Mouse (Mus musculus) heart, adult 11 months (tissue): ENCODE data around the gene Midn.

Source experiments
- DNase-seq: peaks from one replicate; pipeline ENCODE4 v3.0.0; 2022

Midn gene

DNA sequence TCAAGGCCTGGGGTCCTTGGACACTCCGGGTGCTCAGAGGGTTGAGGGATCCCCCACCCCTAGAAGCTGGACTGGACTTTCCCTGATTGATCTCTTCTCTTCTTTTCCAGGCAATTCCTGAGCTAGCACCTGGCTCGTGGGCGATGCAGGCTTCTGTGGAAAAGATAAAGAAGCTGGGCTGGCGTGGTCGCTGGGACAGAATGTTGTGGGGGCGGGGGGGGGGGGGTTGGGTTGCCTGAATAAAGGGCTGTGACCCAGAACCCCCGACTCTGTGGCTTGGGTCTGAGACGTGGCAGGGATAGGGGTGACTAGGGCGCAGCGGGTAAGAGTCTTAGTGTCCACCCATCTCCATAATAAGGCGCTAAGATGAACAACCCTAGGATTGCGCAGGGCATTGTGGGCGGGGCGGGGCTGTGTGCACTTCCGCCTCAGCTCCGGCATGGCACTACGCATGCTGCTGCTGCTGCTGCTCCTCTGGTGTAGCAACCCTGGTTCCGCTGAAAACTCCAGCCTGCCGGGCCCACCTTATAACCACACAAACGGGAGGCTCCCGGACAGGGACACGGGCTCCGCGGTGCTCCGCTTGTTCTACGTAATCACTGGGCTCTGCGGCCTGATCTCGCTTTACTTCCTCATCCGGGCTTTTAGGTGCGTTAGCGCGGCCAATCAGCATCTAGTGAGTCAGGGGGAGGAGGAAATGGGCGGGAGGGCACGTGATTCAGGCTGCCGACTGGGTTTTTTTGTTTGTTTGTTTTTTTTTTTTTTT, 24.6 kb downstream of the Midn start, which contains the start of gene 1600002K03Rik:
Gene 1600002K03Rik (plus strand): TSS at position 418 of the 766 bp plus-strand sequence.
- DNase-seq = peak; percentile 100

DNA sequence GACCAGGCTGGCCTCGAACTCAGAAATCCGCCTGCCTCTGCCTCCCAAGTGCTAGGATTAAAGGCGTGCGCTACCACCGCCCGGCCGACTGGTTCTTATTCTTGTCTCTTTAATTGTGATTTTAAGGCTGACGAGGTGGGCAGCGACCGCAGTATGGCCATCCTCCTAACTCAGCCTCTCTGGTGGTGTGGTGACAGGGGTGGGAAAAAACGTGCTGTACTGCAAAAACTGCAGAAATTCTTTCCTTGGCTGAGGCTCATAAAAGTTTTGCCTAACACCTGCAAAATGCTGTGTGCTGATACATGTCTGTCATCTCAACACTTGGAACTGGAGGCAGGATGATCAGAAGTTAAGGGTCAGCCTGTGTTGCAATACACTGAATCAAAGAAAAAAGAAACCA, 25.3 kb downstream of the Midn start:
- DNase-seq = peak; percentile 95

DNA sequence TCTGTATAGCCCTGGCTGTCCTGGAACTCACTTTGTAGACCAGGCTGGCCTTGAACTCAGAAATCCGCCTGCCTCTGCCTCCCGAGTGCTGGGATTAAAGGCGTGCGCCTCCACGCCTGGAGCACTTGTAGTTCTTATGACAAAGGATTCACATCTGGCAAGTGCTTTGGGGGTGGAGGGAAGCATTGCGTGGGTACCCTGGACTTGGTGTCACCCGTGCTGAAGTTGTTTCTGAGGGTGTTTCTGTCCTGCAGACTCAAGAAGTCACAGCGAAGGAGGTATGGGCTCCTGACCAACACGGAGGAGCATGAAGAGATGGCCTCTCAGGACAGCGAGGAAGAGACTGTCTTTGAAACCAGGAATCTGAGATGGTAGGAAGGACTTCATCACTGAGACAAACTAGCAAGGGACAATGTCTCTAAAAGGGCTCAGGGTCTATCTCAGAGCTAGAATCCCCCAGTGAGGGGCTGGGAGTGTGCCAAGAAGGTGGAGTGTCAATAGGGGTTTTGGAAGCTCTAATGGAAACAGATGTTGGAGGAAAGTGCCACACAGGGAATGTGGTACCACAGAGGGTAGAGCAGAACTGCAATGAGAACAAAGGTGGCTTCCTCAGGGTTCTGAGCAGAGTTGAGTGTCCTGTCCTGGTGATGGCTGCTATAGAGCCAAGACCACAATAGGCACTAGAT, 26.0 kb downstream of the Midn start:
- DNase-seq = peak; percentile 94

DNA sequence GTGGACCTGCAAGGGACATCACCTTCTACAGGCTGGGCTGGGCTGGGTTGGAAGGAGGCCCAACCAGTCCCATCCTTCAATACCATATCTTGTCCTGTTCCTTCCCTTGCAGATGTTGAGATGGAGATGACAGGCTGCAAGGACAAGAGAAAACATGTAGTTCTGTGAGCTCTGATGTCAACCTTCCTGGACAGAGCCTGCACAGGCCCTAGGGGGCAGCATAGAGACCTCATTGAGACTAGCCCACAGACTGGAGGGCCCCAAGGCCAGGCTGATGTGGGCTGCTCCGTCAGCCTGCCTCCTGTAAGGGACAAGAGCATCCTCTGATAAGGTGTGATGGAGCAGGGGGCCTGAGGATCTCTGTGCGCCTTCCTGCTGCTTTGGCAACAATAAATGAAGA, 26.6 kb downstream of the Midn start:
- peak; percentile 96 for DNase-seq

DNA sequence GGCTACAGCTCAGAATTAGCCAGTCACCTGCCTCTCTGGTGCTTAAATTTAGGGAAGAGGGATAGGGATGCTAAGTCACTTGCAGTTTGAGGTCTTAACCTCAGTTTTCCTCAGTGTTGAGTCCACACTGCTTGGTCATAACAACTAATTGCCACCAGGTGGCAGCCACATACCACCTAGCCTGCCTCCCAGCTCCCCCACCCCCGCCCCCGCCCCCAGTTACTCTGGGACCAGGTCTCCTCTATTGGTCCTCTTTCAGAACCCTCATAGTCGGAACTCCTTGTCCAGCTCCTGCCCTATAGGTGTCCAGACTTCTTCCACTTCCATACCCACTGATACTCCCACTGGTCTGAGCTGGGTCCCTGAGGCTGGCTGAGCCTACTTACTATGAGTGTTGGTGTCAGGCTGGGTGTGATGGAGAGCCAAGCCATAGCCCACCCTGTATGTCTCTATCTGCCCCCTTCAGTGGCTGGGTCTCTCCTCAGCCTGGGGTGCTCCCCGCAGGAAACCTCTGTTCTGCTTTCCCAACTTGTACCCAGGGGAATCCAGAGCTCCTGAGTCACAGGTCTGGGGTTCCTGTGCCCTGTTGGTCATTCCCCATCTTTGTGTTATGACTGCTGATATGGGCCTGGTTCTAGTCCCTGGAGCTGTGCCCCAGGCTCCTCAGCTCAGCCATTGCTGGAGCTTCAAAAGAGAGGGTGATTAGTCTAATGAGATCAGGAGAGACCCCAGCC, 27.6 kb downstream of the Midn start:
- DNase-seq = peak; percentile 96

DNA sequence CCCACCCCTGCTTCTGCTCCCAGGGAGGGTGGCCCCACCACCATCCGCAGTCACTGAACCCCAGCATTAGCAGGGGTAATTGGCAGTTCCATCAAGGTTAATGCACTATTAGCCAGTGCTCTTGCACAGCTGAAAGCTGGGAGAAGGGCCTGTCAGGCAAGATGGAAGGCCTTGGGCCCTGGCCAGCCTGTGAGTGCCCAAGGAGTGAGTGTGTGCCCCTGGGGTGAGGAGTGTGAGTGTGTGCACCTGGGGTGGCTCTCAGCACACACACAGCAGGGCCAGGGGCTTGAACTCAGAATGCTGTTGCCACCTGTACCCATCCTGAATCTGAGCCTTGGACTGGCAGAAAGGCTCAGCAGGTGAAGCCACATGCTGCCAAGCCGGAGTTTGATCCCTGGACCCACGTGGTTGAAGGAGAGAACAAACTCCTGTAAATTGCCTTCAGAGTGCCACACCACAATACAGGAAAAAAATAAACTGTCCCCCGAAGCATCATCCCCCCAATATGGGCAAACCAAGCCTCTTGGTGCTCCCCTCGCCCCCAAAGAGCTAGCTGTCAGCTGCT, 28.3 kb downstream of the Midn start:
- peak; percentile 92 for DNase-seq

DNA sequence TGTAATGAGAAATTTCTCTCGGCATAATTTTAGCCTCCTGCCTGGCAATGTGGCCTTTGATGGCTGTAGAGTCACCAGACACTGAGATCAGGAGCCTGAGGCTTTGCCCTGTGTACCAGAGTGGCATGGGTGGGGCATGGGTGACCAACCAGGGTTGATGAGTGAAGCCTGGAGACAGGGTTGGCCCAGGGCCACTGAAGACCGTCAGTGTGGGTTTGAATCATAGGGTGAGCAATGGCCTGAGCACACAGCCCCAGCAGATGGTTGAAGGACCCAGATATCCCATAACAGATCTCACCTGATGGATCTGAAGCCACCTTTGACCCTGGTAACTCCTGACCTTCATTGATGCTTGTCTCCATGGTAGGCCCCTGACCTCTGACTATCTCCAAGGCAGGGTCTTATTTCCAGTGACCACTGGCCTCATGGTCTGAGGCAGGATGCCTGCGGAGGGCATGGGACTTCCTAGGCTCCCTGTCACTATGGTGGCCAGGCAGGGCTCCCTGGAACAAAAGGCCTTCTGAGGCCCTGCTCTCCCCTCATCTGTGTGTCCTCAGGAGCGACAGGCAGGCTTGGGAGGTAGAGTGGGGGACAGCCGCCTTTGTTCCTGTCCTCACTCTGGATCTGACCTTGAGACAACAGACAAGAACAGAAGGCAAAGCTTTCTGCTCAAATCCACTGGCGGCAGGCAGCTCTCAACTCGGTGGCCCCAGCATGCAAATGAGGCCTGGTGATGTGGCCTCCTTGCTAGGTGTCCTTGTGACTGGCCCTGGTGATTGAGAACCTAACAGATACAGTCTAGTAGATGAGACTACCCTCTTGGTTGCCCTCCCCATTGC, 29.6 kb downstream of the Midn start:
- DNase-seq = peak; percentile 92

DNA sequence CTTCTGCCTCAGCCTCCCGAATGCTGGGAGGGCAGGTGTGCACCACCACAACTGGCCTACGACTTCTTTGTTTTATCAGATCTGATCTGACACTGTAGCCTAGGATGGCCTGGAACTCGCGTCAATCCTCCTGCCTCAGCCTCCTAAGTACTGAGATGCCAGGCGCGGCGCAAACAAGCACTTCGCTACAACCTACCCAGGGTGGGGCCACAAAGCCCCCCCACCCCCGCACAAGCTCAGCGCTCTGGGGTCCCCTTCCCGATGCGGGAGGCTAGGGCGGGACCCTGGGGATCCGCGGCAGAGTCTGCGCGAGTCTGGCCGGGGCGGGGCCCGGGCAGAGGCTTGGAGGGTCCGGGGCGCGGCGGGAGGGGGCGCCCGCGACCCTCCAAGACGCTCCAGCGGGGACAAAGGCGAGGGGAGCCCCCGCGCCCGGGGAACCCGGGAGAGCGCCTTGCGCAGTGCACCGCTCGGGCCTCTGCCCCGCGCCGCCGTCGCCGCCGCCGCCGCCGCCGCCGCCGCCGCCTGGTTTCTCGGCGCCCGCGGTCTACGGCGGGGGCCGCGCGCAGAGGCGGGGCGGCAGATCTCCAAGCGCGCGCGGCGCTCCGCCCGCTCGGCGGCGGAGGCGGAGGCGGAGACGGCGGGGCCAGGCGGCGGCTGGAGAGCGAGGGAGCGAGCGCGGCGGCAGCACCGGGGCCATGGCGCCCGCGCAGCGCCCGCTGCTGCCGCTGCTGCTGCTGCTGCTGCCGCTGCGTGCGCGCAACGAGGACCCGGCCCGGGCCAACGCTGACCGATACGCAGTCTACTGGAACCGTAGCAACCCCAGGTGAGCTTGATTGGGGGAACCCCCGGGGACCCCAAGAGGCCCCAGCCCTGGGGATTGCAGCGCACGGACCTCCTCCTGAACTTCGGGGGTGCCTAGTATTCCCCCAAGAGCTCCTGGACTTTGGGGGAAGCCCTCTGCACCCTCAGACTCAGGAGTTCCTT, 31.3 kb downstream of the Midn start, which contains the start of gene Efna2:
Gene Efna2 (plus strand): TSS at position 415 of the 984 bp plus-strand sequence.
- peak; percentile 95 for DNase-seq

DNA sequence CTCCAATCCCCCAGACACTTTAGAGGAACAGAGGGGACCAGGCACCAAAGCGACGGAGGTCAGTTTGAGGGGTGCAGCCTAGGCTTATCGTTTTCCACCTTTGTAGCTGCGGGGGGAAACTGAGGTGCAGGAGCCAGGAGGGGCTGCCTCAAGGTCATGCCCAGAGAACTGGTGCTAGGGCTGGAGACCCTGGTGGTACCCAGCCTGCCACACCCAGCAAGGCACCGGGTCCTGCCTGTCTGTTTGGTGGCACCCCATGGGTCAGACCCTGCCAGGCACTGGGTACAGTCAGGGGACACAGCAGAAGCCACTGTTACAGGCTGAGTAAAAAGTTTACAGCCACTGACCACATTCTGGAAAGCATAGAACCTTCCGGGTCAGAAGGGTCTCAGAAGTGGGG, 32.2 kb downstream of the Midn start:
- DNase-seq = peak; percentile 91

DNA sequence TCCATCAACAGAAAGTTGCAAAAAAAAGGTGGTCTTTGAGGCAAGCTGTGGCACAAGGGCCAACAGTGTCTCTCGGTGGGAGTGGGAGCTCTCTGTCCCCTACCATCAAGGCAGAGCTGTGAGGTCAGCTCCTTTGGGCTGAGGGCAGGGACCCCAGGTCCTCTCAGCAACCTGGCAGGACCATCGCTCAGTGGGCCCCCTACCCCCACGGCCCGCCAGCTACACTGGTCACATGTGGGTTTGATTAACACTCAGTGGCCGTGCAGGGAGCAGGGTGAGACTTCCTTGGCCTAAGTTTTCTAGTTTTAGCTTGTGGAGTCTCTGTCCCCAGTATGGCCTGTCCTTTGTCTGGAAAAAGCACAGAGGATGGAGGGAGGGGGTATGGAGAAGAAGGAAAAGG, 32.8 kb downstream of the Midn start:
- DNase-seq = no peak

DNA sequence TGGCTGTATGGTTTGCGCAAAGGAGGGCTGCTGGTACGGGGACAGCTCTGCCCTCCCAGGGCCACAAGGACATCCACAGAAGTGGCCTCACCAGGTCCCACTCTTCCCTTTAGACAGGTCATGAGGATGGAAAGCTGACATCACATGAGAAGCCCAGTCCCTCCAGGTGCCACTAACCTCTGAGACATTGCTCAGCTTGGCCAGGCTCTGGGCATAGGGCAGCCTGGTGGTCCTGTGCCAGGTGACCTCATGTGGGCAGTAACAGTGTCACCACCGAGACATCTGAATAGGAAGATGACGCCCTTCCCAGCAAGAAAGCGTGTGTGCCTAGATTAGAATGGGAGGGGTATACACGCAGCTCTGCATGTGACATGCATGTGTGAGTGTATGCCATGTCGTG, 34.5 kb downstream of the Midn start:
- DNase-seq = peak; percentile 88

DNA sequence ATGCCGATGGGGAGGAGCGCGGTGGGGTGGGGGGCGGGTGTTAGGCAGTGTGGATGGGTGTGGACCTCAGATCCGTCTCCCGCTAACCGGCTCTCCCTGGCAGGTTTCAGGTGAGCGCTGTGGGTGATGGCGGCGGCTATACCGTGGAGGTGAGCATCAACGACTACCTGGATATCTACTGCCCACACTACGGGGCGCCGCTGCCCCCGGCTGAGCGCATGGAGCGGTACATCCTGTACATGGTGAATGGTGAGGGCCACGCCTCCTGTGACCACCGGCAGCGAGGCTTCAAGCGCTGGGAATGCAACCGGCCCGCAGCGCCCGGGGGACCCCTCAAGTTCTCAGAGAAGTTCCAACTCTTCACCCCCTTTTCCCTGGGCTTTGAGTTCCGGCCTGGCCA, 38.6 kb downstream of the Midn start:
- DNase-seq = peak; percentile 92

DNA sequence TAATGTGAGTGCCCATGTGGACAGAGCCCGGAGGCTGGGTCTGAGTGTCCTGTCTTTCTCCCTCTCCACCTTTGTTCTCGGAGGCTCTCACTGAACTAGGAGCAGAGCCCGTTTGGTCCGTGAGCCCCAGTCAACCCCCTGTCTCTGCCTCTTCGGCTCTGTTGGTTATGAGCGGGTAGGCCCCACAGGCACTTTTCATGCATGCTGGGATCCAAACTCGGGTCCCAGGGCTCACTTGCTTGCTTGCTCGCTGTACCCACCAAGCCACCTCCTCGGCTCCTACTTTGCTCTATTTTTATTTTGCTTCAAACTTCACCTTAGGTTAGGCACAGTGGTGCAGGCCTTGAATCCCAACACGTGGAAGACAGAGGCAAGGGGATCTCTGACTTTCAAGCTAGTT, 39.7 kb downstream of the Midn start:
- DNase-seq = peak; percentile 88

DNA sequence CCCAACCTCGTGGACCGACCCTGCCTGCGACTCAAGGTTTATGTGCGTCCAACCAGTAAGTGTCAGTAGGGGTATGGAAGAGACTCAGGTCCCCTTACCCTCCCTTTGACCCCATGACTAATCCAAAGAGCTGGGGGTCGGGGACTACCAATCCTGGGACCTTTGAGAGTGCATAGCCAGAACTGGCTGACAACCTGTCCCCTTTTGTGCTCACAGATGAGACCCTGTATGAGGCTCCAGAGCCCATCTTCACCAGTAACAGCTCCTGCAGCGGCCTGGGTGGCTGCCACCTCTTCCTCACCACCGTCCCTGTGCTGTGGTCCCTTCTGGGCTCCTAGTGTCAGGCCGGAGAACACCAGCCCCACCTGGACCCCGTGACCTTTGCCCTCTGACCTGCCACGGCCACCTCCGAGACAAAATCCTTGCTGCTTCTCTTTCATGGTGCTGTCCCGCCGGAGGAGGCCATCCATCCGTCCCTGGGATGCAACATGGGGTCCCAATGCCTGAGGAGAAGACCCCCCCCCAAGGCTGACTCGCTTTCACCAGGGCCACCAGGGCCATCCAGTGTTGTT, 40.5 kb downstream of the Midn start:
- DNase-seq = peak; percentile 88

DNA sequence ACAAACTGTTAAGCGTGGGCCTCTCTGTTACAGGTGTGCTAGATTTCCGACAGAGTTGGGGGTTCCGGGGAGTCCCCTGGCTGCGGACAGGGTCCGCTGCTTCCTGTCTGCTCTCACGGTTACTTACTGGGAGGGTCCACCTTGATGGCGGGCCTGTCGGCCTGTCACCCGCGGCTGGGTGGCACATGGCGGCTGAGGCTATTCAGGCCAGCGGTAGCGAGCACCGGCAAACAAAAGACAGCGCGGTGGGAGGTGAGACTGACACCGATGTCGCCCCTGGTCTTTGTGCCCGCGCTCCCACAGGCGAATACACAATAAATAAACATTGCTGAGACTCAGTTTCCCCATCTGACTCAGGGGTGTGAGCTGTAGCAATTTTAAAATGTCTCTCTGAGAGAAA, 41.9 kb downstream of the Midn start:
- DNase-seq = no peak

DNA sequence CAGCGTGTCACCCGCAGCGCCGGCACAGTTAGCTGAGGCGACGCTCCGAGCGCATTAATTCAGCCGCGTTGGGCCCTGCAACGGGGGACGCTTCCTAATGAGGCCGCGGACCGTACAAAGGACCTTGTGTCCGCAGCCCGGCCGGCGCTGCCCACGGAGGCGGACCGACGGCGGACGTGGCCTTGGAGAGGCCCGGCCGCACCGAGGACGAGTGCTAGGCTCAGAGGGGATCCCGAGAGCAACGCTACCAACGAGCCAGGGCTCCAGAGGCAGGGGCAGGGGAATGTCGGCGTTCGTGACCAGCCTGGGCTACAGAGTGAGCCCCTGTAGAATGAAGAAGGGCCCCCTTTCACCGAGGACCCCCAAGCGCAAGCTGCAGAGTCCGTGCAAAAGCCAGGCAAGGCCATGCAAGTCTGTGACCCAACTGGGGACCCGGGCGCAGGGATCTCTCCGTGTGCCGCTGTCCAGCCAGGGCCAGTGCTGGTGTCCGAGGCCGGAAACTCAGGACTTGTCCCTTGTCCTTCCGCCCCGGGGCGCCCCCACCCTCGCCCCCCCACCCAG, 42.5 kb downstream of the Midn start:
- DNase-seq = peak; percentile 93

DNA sequence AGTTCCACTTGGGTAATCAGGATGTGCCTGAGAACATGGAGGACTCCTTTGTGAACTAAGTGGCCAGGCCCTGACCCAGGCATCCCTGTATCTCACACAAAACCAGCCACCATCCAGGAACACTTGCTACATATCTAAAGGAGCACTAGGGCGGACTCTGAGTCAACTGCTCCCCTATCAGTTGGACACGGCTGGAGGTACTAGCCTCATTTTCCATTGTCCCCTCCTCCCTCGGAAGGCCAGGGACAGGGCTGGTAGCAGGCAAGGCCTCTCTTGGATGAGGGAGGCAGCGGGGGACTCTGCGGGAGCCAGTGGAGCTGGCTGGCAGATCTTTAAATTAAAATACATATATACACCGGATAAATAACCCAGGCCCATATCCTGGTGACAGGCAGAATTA, 45.9 kb downstream of the Midn start:
- DNase-seq = no peak

DNA sequence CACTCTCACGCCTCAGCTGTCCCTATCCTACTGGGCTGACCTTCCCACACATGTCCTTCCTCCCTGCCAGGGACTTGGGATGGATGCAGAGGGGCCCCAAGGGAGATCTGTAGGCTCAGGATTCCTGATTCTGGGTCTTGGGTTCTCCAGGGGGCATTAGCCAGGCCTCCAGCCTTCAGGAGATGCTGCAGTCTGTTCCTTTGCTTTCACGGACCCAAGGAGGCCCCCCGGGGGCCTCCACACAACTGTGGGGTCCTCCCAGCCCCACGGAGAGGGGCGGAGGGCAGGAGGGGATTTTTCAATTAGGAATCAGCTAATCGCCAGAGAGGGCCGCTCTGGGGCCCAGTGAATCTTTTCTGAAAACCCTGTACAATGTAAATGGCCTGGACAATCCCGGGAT, 46.4 kb downstream of the Midn start:
- DNase-seq = no peak

DNA sequence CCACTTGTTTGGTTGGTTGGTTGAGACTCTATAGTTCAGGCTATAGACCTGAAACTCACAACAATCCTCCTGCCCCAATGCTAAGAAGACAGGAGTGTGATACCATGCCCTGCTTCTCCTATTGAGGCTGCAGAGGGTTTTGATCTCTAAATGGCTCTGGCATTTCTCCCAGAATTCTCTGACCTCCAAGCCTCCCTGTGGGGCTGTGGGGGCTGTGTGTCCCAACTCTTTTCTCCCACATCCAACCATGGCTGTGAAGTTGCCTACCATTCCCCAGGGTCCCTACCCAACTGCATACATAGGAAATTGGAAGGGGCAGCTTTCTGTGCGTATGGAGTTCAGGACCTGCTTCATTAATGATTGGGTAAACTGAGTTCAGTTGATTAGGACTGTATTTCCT, 48.1 kb downstream of the Midn start:
- DNase-seq = no peak
